Comparison of ENCODE assay signal across 18 mouse cellular contexts in genomic region chr15:94802820-94803219, GRCm38 (mm10).
A peak's percentile ranks its signal among the peaks of the same experiment; 100 is the strongest.
DNase-seq lines count a peak whose midpoint lies in the region; ATAC-seq lines count a peak whose summit lies in the region.
"Had no signal": no experiment of that assay in that cellular context is flagged by ENCODE, and none has a peak within 500 bp of the region (broad histone marks: within the 10 kb centered on the region; RNA-seq: fewer than 3 reads in every experiment).

No protein-coding gene starts in this region.

- H3K36me3 ChIP-seq in midbrain, embryonic 11.5 days (ENCODE audit: control insufficient read depth, insufficient read depth, low read length), result no peaks in the 10 kb centered on the region
- no peaks in the 10 kb centered on the region for H3K36me3 ChIP-seq in midbrain, embryonic 13.5 days
- H3K36me3 ChIP-seq: embryonic facial prominence, embryonic 10.5 days; embryonic facial prominence, embryonic 12.5 days had no signal

- no peak overlapping the region for H3K4me3 ChIP-seq in midbrain, embryonic 11.5 days (ENCODE audit: low read depth, low read length)
- no peak overlapping the region for H3K4me3 ChIP-seq in midbrain, embryonic 13.5 days (replicated peaks)
- H3K4me3 ChIP-seq: embryonic facial prominence, embryonic 10.5 days; embryonic facial prominence, embryonic 12.5 days had no signal

- H3K27ac ChIP-seq in midbrain, embryonic 11.5 days (ENCODE audit: low read depth, low read length), result no peak overlapping the region
- H3K27ac ChIP-seq in midbrain, embryonic 13.5 days, result no peak overlapping the region
- H3K27ac ChIP-seq: embryonic facial prominence, embryonic 10.5 days; embryonic facial prominence, embryonic 12.5 days had no signal

- peak; percentile 66 for ATAC-seq in frontal cortex, adult (ENCODE audit: low TSS enrichment)
- no peak for ATAC-seq in midbrain, embryonic 11.5 days (ENCODE audit: low FRiP score)
- ATAC-seq in midbrain, embryonic 13.5 days, result no peak

- DNase-seq in frontal cortex, postnatal 36 days (ENCODE audit: low spot score in 2 of 2), result no peak
- DNase-seq in midbrain, embryonic 11.5 days (ENCODE audit: low spot score, missing footprints), result peak; percentile 65
- peak; percentile 14 for DNase-seq in right cerebral cortex, postnatal 14 days
- no peak for DNase-seq in right cerebral cortex, adult 18-20 months
- no peak for DNase-seq in liver
- DNase-seq: adrenal gland, adult 2 months; adrenal gland, postnatal 10 days; adrenal gland, postnatal 25 days; cerebellum, adult 11-12 months; cerebellum, adult 2 months; cerebellum, adult 9-10 months; cerebellum, postnatal 10 days; cerebellum, postnatal 25 days had no signal

- H3K9ac ChIP-seq in midbrain, embryonic 11.5 days (ENCODE audit: low read length), result no peak overlapping the region
- no peak overlapping the region for H3K9ac ChIP-seq in midbrain, embryonic 13.5 days (replicated peaks)
- H3K9ac ChIP-seq: embryonic facial prominence, embryonic 12.5 days; forebrain, postnatal 0 days had no signal

- no peaks in the 10 kb centered on the region for H3K9me3 ChIP-seq in midbrain, embryonic 11.5 days (ENCODE audit: control insufficient read depth, low read length)
- H3K9me3 ChIP-seq in midbrain, embryonic 13.5 days, result no peaks in the 10 kb centered on the region
- H3K9me3 ChIP-seq: embryonic facial prominence, embryonic 10.5 days; embryonic facial prominence, embryonic 12.5 days had no signal

- H3K27me3 ChIP-seq in midbrain, embryonic 11.5 days (ENCODE audit: control insufficient read depth, insufficient read depth, low read length), result no peaks in the 10 kb centered on the region
- H3K27me3 ChIP-seq in midbrain, embryonic 13.5 days, result no peaks in the 10 kb centered on the region
- H3K27me3 ChIP-seq: embryonic facial prominence, embryonic 12.5 days had no signal

- no peak overlapping the region for H3K4me2 ChIP-seq in midbrain, embryonic 11.5 days
- H3K4me2 ChIP-seq in midbrain, embryonic 13.5 days (replicated peaks), result no peak overlapping the region
- H3K4me2 ChIP-seq: embryonic facial prominence, embryonic 12.5 days had no signal

- H3K4me1 ChIP-seq in midbrain, embryonic 11.5 days (ENCODE audit: control insufficient read depth, insufficient read depth, low read length), result no peaks in the 10 kb centered on the region; the same call in 1 of the 2 replicates
- peaks cover 29% of the 10 kb centered on the region for H3K4me1 ChIP-seq in midbrain, embryonic 13.5 days (replicated peaks)
- H3K4me1 ChIP-seq: embryonic facial prominence, embryonic 10.5 days; embryonic facial prominence, embryonic 12.5 days had no signal

- 87% methylated on average over 17 of the region's 17 CpGs for WGBS in midbrain, embryonic 11.5 days
- 82% methylated on average over 17 of the region's 17 CpGs for WGBS in midbrain, embryonic 13.5 days

Comparison
In these comparisons a context has a peak if more than half of its experiments do, and no peak if none do; other contexts are left out.
1. DNase-seq: peak in midbrain, embryonic 11.5 days (single experiment) and right cerebral cortex, postnatal 14 days (single experiment); none in frontal cortex, postnatal 36 days (0 of 2), right cerebral cortex, adult 18-20 months (single experiment) and liver (single experiment).